Mouse (Mus musculus): ENCODE data around the gene Cdc6.

DNA sequence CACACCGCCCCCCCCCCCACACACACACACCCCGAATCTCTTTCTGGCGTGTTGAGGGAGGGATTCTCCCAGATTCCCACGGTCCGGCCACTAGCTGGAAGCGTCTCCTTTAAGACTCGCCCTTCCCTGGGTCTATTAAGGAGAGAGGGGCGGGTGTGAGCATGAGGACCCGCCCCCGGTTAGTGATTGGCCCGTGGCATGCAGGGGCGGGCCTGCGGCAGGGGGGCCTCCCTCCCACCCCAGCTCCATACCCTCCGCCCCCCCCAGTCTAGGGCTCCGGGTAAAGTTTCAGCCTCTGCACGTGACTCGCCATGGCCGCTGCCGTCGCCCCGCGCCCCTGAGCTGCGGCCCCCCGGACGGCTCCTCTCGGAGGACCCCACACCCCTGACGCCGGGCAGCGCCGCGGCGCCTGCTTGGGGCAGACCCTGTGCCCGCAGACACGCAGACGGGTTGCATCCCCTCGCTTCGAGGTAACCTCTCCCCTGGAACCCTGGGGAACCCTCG lies 29.9 kb downstream of the Cdc6 start:
- TF ChIP-seq CTCF (IDR thresholded peaks at IDR 0.05; ENCODE audit: borderline replicate concordance, insufficient read depth, low read length), result no peak
- TF ChIP-seq POLR2A (IDR thresholded peaks at IDR 0.05; ENCODE audit: low read depth, low read length), result peak; percentile 45

Data from embryonic fibroblast, embryonic 13.5 days (primary cell).